Mouse (Mus musculus): ENCODE data around the gene Camk1g.

DNA sequence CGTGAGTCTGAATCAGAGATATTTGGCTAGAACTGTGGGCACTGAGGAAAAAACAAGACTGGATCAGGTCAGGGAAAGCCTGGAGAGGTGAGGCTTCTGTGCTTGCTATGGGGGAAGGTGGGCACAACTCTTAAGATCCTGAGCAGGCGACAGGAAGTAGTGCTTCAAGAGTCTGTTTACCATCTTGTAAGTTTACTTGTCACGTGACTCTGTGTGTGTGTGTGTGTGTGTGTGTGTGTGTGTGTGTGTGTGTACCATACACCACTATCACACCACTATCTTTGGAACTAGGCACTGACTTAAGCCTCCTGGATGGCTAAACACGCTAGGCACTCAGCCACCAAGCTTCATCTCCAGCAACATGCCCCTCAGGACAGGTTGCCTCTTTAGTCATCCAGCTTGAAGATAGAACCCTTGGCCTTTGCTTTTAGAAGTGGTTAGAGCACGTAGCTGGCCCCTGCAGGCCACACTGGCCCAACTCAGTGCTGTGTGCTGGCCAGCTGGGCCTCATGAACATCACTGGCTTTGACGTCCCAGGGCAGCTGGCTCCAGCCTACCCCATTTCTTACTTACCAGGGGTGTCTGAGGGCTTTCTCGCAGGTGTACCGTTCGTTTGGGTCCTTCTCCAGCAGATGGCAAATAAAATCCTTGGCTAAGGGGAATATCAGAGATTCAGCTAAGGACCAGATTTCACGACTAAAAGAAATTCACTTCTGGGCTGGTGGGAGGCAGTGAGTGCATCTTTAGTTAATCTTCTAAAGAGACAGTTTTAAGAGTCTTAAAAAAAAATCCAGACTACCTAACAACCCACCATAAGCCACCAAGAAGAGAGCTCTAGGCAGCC, 20.2 kb downstream of the Camk1g start:
- TF ChIP-seq CTCF (IDR thresholded peaks at IDR 0.05; ENCODE audit: control insufficient read depth, insufficient read depth, insufficient replicate concordance, low read depth, low read length) (no peak), POLR2A (IDR thresholded peaks at IDR 0.05; ENCODE audit: control insufficient read depth, low read depth, low read length) (no peak)
